8 mouse cellular contexts compared by ENCODE assay signal in the genomic region with DNA sequence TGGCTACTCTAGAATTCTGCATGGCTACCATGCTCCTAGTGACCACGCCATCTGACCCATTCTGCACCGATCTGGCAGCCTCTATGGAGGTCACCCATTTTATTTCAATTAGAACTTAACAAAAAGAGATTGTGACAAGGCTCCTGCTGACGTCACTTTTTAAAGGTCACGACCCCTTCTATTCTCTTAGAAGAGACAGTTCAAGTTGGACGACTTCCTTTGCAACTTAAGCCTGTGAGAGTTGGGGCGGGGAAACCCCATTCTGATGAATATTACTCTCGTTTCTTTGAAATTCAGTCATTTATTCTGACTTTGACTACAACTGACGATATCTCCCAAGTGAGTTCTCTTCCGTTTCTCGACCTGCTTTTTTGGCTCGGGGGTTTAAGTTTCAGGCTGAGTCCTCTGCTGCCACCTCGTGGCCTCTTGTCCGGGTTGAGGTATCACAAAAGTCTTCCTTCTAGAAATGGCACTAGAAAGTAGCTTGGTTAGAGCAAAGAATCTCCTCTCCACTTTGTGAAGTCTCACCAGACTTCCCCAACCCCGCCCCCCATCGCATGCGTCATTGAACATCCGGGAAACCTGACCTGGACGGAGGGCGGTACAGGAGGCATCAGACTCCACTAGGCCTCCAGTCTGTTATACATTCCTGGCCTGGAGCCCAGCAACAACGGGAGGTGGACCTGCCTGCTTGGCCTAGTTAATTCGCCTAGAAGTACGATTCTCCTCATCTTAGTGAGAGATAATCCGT. TPM values are rescaled to one million over a fixed set of nuclear protein-coding genes. Genes with fewer than 3 reads are reported as not detected.
A peak's percentile ranks its signal among the peaks of the same experiment; 100 is the strongest.
DNase-seq lines count a peak whose midpoint lies in the region; ATAC-seq and TF ChIP-seq lines count a peak whose summit lies in the region.

No protein-coding gene starts in this region.

- peak overlapping the region; percentile 88 for H3K27ac ChIP-seq in embryonic facial prominence, embryonic 13.5 days
- H3K27ac ChIP-seq in heart, adult 2 months = peak overlapping the region; percentile 72
- H3K27ac ChIP-seq in kidney, adult 2 months (ENCODE audit: insufficient read depth, low read depth, low read length) = peak overlapping the region; percentile 71
- peak overlapping the region; percentile 86 for H3K27ac ChIP-seq in limb, embryonic 15.5 days
- H3K27ac ChIP-seq in midbrain, postnatal 0 days (ENCODE audit: low read depth, low read length) = peak overlapping the region; percentile 74

- peak overlapping the region; percentile 61 for H3K4me2 ChIP-seq in embryonic facial prominence, embryonic 13.5 days
- peak overlapping the region; percentile 48 for H3K4me2 ChIP-seq in limb, embryonic 15.5 days
- peak overlapping the region; percentile 46 for H3K4me2 ChIP-seq in midbrain, postnatal 0 days (ENCODE audit: low read depth, low read length, poor library complexity, severe bottlenecking)

- TF ChIP-seq CTCF in heart, adult 2 months (IDR thresholded peaks at IDR 0.05) = peak; percentile 90
- peak; percentile 71 for TF ChIP-seq CTCF in kidney, adult 2 months (conservative IDR thresholded peaks at IDR 0.05; ENCODE audit: insufficient read depth, insufficient read length, low read depth, low read length)
- TF ChIP-seq CTCF in midbrain, postnatal 0 days (IDR thresholded peaks at IDR 0.05) = peak; percentile 87

- intact Hi-C loops in heart, adult 2 months (cut with DNase I) = loop anchor here (1.0 kb wide), 1 partner anchor 120 kb away; no protein-coding TSS in a partner anchor

- DNase-seq in 3T3-L1 (ENCODE audit: low read depth, low spot score) = peak; percentile 95
- DNase-seq in adrenal gland, postnatal 36 days = peak; percentile 93 to 95
- DNase-seq in heart, adult 2 months = peak; percentile 86 to 88
- DNase-seq in kidney, adult 2 months = peak; percentile 96
- peak; percentile 91 for DNase-seq in midbrain, postnatal 0 days (ENCODE audit: low spot score)
- DNase-seq in spleen, postnatal 14 days (ENCODE audit: low spot score in 2 of 2) = peak; percentile 73 to 83

- ATAC-seq in embryonic facial prominence, embryonic 13.5 days (ENCODE audit: insufficient number of reproducible peaks, insufficient read depth, low FRiP score, low TSS enrichment, low read depth) = peak; percentile 23; the same call in 1 of the 2 replicates
- ATAC-seq in limb, embryonic 15.5 days (ENCODE audit: insufficient number of reproducible peaks, low FRiP score, low TSS enrichment, low read depth) = peak; percentile 67
- 0 out of 2 replicates have a peak, but pooled peaks have one; percentile 15 for ATAC-seq in midbrain, postnatal 0 days (ENCODE audit: low FRiP score)

- no peaks in the 10 kb centered on the region for H3K27me3 ChIP-seq in embryonic facial prominence, embryonic 13.5 days
- H3K27me3 ChIP-seq in heart, adult 2 months (ENCODE audit: control insufficient read depth, insufficient read depth, low read length) = no peaks in the 10 kb centered on the region
- H3K27me3 ChIP-seq in kidney, adult 2 months (replicated peaks; ENCODE audit: control insufficient read depth, insufficient read depth, low read length) = no peaks in the 10 kb centered on the region
- H3K27me3 ChIP-seq in limb, embryonic 15.5 days = no peaks in the 10 kb centered on the region
- H3K27me3 ChIP-seq in midbrain, postnatal 0 days (ENCODE audit: insufficient read depth, low read length) = no peaks in the 10 kb centered on the region

- TF ChIP-seq POLR2A in heart, adult 2 months (IDR thresholded peaks at IDR 0.05; ENCODE audit: insufficient read depth, low read depth, low read length) = peak; percentile 74
- TF ChIP-seq POLR2A in kidney, adult 2 months (IDR thresholded peaks at IDR 0.05; ENCODE audit: low read depth, low read length) = no peak

- 3% methylated on average over 23 of the region's 23 CpGs for WGBS in embryonic facial prominence, embryonic 13.5 days
- WGBS in heart, adult 2 months = 4% methylated on average over 23 of the region's 23 CpGs
- WGBS in kidney, adult 2 months = 3% methylated on average over 23 of the region's 23 CpGs
- 5% methylated on average over 23 of the region's 23 CpGs for WGBS in limb, embryonic 15.5 days
- WGBS in midbrain, postnatal 0 days = 3% methylated on average over 23 of the region's 23 CpGs

- H3K4me3 ChIP-seq in embryonic facial prominence, embryonic 13.5 days = peak overlapping the region; percentile 33
- H3K4me3 ChIP-seq in heart, adult 2 months = peak overlapping the region; percentile 47
- H3K4me3 ChIP-seq in kidney, adult 2 months (ENCODE audit: insufficient read depth, low read depth, low read length) = peak overlapping the region; percentile 37
- H3K4me3 ChIP-seq in limb, embryonic 15.5 days = peak overlapping the region; percentile 32
- peak overlapping the region; percentile 12; the same call in 1 of the 2 replicates for H3K4me3 ChIP-seq in midbrain, postnatal 0 days (ENCODE audit: low read depth, low read length)

- TF ChIP-seq EP300 in heart, adult 2 months (IDR thresholded peaks at IDR 0.05; ENCODE audit: insufficient read depth, low read depth, low read length) = peak; percentile 52; the same call in 1 of the 2 replicates

- no peaks in the 10 kb centered on the region for H3K79me2 ChIP-seq in heart, adult 2 months (replicated peaks; ENCODE audit: control insufficient read depth, insufficient read depth, low read length)

- H3K4me1 ChIP-seq in embryonic facial prominence, embryonic 13.5 days = peaks cover 31% of the 10 kb centered on the region
- peaks cover 9% of the 10 kb centered on the region for H3K4me1 ChIP-seq in heart, adult 2 months (ENCODE audit: control insufficient read depth, insufficient read depth, low read length)
- peaks cover 21% of the 10 kb centered on the region; the same call in 1 of the 2 replicates for H3K4me1 ChIP-seq in kidney, adult 2 months (ENCODE audit: control insufficient read depth, insufficient read depth, low read length)
- H3K4me1 ChIP-seq in limb, embryonic 15.5 days = peaks cover 37% of the 10 kb centered on the region
- peaks cover 14% of the 10 kb centered on the region for H3K4me1 ChIP-seq in midbrain, postnatal 0 days (ENCODE audit: insufficient read depth, low read length)

- H3K9me3 ChIP-seq in embryonic facial prominence, embryonic 13.5 days = no peaks in the 10 kb centered on the region
- H3K9me3 ChIP-seq in limb, embryonic 15.5 days = no peaks in the 10 kb centered on the region
- no peaks in the 10 kb centered on the region for H3K9me3 ChIP-seq in midbrain, postnatal 0 days (ENCODE audit: low read length)

- peak overlapping the region; percentile 61 for H3K9ac ChIP-seq in embryonic facial prominence, embryonic 13.5 days
- H3K9ac ChIP-seq in heart, adult 2 months (ENCODE audit: low read depth, low read length) = peak overlapping the region; percentile 28
- no peak overlapping the region for H3K9ac ChIP-seq in limb, embryonic 15.5 days
- H3K9ac ChIP-seq in midbrain, postnatal 0 days (replicated peaks; ENCODE audit: low read length, poor library complexity, severe bottlenecking) = 0 out of 2 replicates have a peak overlapping the region, but pooled peaks have one; percentile 1

- no peaks in the 10 kb centered on the region for H3K36me3 ChIP-seq in embryonic facial prominence, embryonic 13.5 days
- H3K36me3 ChIP-seq in heart, adult 2 months (ENCODE audit: control insufficient read depth, insufficient read depth, low read length) = no peaks in the 10 kb centered on the region
- H3K36me3 ChIP-seq in kidney, adult 2 months (ENCODE audit: control insufficient read depth, insufficient read depth, low read length) = no peaks in the 10 kb centered on the region
- no peaks in the 10 kb centered on the region for H3K36me3 ChIP-seq in limb, embryonic 15.5 days
- no peaks in the 10 kb centered on the region for H3K36me3 ChIP-seq in midbrain, postnatal 0 days (ENCODE audit: insufficient read depth, low read length)

RNA-seq across cellular contexts. Expression of gene Zfp219, which starts 2.4 kb away (rescaled TPM):
- 10 to 100 TPM; 51.9 to 62.1 TPM for total RNA-seq in adrenal gland, postnatal 36 days (2021)
- 31.1 and 36.0 TPM in 2 replicates for polyA plus RNA-seq in embryonic facial prominence, embryonic 13.5 days (2015; fragmentation: Nextera tagmentation; extraction: Ambion mirVana)
- 10 to 100 TPM; 26.8 to 30.0 TPM for total RNA-seq in heart, adult 2 months (2021)
- 38.6 and 42.0 TPM in 2 replicates for polyA plus RNA-seq in heart, adult 2 months (2012; rRNA removed)
- polyA plus RNA-seq in kidney, adult 2 months (2012; rRNA removed) = 43.2 and 61.8 TPM in 2 replicates
- polyA plus RNA-seq in limb, embryonic 15.5 days (2015; fragmentation: Nextera tagmentation; extraction: Ambion mirVana) = 26.7 and 27.5 TPM in 2 replicates
- 60.4 and 65.5 TPM in 2 replicates for total RNA-seq in midbrain, postnatal 0 days (2014; rRNA removed)
- polyA plus RNA-seq in midbrain, postnatal 0 days (2015; fragmentation: Nextera tagmentation; extraction: Ambion mirVana) = 23.5 TPM in 2 replicates

RNA-seq across cellular contexts. Expression of gene Tmem253, which starts 7.4 kb away (rescaled TPM):
- 1 to 10 TPM; 1.7 to 2.5 TPM for total RNA-seq in adrenal gland, postnatal 36 days (2021)
- 0.44 and 1.1 TPM in 2 replicates for polyA plus RNA-seq in embryonic facial prominence, embryonic 13.5 days (2015; fragmentation: Nextera tagmentation; extraction: Ambion mirVana)
- total RNA-seq in heart, adult 2 months (2021) = 1 to 10 TPM; 2.2 to 4.2 TPM
- polyA plus RNA-seq in heart, adult 2 months (2012; rRNA removed) = 2.8 and 3.8 TPM in 2 replicates
- 2.4 and 2.5 TPM in 2 replicates for polyA plus RNA-seq in kidney, adult 2 months (2012; rRNA removed)
- 0.29 and 0.37 TPM in 2 replicates for polyA plus RNA-seq in limb, embryonic 15.5 days (2015; fragmentation: Nextera tagmentation; extraction: Ambion mirVana)
- total RNA-seq in midbrain, postnatal 0 days (2014; rRNA removed) = not detected in 2 replicates
- 0.18 and 0.81 TPM in 2 replicates for polyA plus RNA-seq in midbrain, postnatal 0 days (2015; fragmentation: Nextera tagmentation; extraction: Ambion mirVana)

RNA-seq across cellular contexts. Expression of gene Olfr221, which starts 19.4 kb away (rescaled TPM):
- not detected for total RNA-seq in adrenal gland, postnatal 36 days (2021)
- not detected in 2 replicates for polyA plus RNA-seq in embryonic facial prominence, embryonic 13.5 days (2015; fragmentation: Nextera tagmentation; extraction: Ambion mirVana)
- total RNA-seq in heart, adult 2 months (2021) = not detected
- not detected in 2 replicates for polyA plus RNA-seq in heart, adult 2 months (2012; rRNA removed)
- polyA plus RNA-seq in kidney, adult 2 months (2012; rRNA removed) = not detected in 2 replicates
- polyA plus RNA-seq in limb, embryonic 15.5 days (2015; fragmentation: Nextera tagmentation; extraction: Ambion mirVana) = not detected in 2 replicates
- not detected in 2 replicates for total RNA-seq in midbrain, postnatal 0 days (2014; rRNA removed)
- not detected in 2 replicates for polyA plus RNA-seq in midbrain, postnatal 0 days (2015; fragmentation: Nextera tagmentation; extraction: Ambion mirVana)

RNA-seq across cellular contexts. Expression of gene Arhgef40, which starts 38.4 kb away (rescaled TPM):
- total RNA-seq in adrenal gland, postnatal 36 days (2021) = 10 to 100 TPM; 46.6 to 51.6 TPM
- 165 and 167 TPM in 2 replicates for polyA plus RNA-seq in embryonic facial prominence, embryonic 13.5 days (2015; fragmentation: Nextera tagmentation; extraction: Ambion mirVana)
- total RNA-seq in heart, adult 2 months (2021) = 10 to 100 TPM; 27.2 to 27.8 TPM
- polyA plus RNA-seq in heart, adult 2 months (2012; rRNA removed) = 42.6 and 49.0 TPM in 2 replicates
- 36.1 and 37.4 TPM in 2 replicates for polyA plus RNA-seq in kidney, adult 2 months (2012; rRNA removed)
- polyA plus RNA-seq in limb, embryonic 15.5 days (2015; fragmentation: Nextera tagmentation; extraction: Ambion mirVana) = 126 and 149 TPM in 2 replicates
- 93.8 and 108 TPM in 2 replicates for total RNA-seq in midbrain, postnatal 0 days (2014; rRNA removed)
- 58.0 and 66.1 TPM in 2 replicates for polyA plus RNA-seq in midbrain, postnatal 0 days (2015; fragmentation: Nextera tagmentation; extraction: Ambion mirVana)

Comparison
In these comparisons a context has a peak if more than half of its experiments do, and no peak if none do; other contexts are left out.
1. Peak in every context shown above with its lines: DNase-seq, ATAC-seq, H3K4me3 ChIP-seq and H3K27ac ChIP-seq.
2. ATAC-seq: peak in every context shown above with its lines; median percentile 67 in limb, embryonic 15.5 days; 23 in embryonic facial prominence, embryonic 13.5 days; 15 in midbrain, postnatal 0 days.